Mouse (Mus musculus) embryonic fibroblast, embryonic 13.5 days (primary cell): ENCODE measurements around the gene 2310033P09Rik.

ENCODE experiments used
- CTCF ChIP-seq: IDR thresholded peaks from 2 replicates; pipeline ENCODE4 v1.5.1; 2011; ENCODE audit warnings: mild to moderate bottlenecking, control low read depth, low read length, moderate library complexity, borderline replicate concordance; ENCODE audit not compliant: insufficient read depth
- POLR2A ChIP-seq: IDR thresholded peaks from 2 replicates; pipeline ENCODE4 v1.6.1; 2011; ENCODE audit warnings: low read depth, mild to moderate bottlenecking, control low read depth, low read length, moderate library complexity

DNA sequence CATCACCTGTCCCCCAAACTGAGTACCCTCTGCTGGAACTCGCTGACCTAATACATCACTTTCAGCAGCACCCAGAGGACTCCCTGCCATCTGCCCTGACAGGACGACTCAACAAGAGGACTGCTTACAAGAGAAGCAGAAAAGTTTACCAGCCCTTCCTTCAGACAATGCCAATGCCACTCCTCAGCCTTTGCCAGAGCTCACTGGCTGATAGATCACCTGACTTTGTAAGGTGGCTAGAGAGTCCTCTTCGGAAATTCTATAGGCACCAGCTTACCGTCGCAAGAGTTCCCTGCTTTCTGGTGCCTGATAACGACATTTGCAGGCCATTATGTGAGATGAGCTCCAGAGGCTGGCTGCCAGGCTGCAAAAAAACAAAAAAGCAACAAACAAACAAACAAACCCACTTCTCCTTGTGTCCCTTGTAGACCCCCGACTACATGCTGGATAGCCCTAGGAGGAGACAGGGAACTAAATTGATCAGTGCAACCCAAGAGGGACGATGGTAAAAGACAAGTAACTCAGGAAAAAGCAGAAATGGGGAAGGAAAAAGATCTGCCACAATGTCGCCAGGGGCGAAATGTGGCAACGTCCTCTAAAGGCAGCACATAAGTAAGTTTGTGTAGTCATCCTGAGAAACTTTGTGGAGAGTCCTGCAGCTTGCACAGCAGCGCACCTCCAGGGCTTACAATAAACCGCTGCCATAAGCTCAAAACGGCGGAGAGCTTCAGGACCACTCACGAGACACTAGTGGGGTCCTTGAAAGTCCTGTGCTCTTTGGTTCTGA, 6.7 kb upstream of the 2310033P09Rik start:
- TF ChIP-seq POLR2A, result no peak
- no peak for TF ChIP-seq CTCF
